In the genomic region with DNA sequence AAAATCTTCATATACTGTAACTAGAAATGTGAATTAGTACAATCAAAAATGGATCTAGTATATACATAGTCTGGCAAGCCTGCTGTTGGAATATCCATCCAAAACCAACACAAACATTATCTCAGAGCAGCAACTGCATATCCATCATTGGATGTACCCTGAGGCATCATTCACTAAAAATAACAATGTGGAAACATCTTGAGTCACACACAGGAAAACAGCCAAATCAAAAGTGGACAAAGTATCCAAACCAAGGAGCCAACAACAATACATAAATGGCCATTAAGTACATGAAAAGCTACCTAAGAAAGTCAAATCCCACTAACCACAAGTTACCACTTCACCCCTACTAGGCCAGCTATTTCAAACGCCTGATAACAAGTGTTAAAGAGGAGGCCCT, we compare ENCODE assay signal across 33 mouse cellular contexts. TPM values are rescaled to one million over a fixed set of nuclear protein-coding genes. Genes with fewer than 3 reads are reported as not detected.
DNase-seq lines count a peak whose midpoint lies in the region; ATAC-seq and TF ChIP-seq lines count a peak whose summit lies in the region.
"Had no signal": no experiment of that assay in that cellular context is flagged by ENCODE, and none has a peak within 500 bp of the region (broad histone marks: within the 10 kb centered on the region; RNA-seq: fewer than 3 reads in every experiment).

No protein-coding gene starts in this region.

- no peak overlapping the region for H3K4me3 ChIP-seq in heart, postnatal 0 days (ENCODE audit: low read depth, low read length)
- H3K4me3 ChIP-seq in midbrain, embryonic 13.5 days (replicated peaks) = no peak overlapping the region
- H3K4me3 ChIP-seq: embryonic facial prominence, embryonic 13.5 days; embryonic facial prominence, embryonic 15.5 days; erythroblast, embryonic 14.5 days; forebrain, embryonic 10.5 days; forebrain, embryonic 12.5 days had no signal

- no peak overlapping the region for H3K4me2 ChIP-seq in heart, postnatal 0 days (ENCODE audit: low read depth, low read length)
- H3K4me2 ChIP-seq in midbrain, embryonic 13.5 days (replicated peaks) = no peak overlapping the region
- H3K4me2 ChIP-seq: embryonic facial prominence, embryonic 13.5 days; embryonic facial prominence, embryonic 15.5 days; forebrain, embryonic 12.5 days had no signal

- no peak for TF ChIP-seq EP300 in heart, postnatal 0 days (IDR thresholded peaks at IDR 0.05; ENCODE audit: low read depth)

- WGBS in heart, postnatal 0 days = 11% methylated on average over 1 of the region's 1 CpGs
- 66% methylated on average over 1 of the region's 1 CpGs for WGBS in midbrain, embryonic 13.5 days

- no peaks in the 10 kb centered on the region for H3K9me3 ChIP-seq in heart, postnatal 0 days (replicated peaks; ENCODE audit: control insufficient read depth, low read length)
- no peaks in the 10 kb centered on the region for H3K9me3 ChIP-seq in midbrain, embryonic 13.5 days
- H3K9me3 ChIP-seq: embryonic facial prominence, embryonic 13.5 days; embryonic facial prominence, embryonic 15.5 days; forebrain, embryonic 10.5 days; forebrain, embryonic 12.5 days; G1E had no signal

- H3K36me3 ChIP-seq in heart, postnatal 0 days (replicated peaks; ENCODE audit: control insufficient read depth, insufficient read depth, low read length) = no peaks in the 10 kb centered on the region
- H3K36me3 ChIP-seq in midbrain, embryonic 13.5 days = no peaks in the 10 kb centered on the region
- H3K36me3 ChIP-seq: embryonic facial prominence, embryonic 13.5 days; embryonic facial prominence, embryonic 15.5 days; forebrain, embryonic 10.5 days; forebrain, embryonic 12.5 days; G1E had no signal

- H3K27me3 ChIP-seq in heart, postnatal 0 days (ENCODE audit: control insufficient read depth, insufficient read depth, low read length) = no peaks in the 10 kb centered on the region
- H3K27me3 ChIP-seq in midbrain, embryonic 13.5 days = no peaks in the 10 kb centered on the region
- H3K27me3 ChIP-seq: CH12.LX; embryonic facial prominence, embryonic 13.5 days; embryonic facial prominence, embryonic 15.5 days; forebrain, embryonic 12.5 days had no signal

- no peak for ATAC-seq in heart, postnatal 0 days (ENCODE audit: insufficient read depth, low read depth)
- no peak for ATAC-seq in midbrain, embryonic 13.5 days
- ATAC-seq: activated CD4-positive, CD25-positive, alpha-beta regulatory T cell, adult 4 months; CD4-positive, CD25-positive, alpha-beta regulatory T cell, adult 4 months; forebrain, embryonic 14.5 days; forebrain, embryonic 16.5 days; Patski had no signal

- no peak overlapping the region for H3K27ac ChIP-seq in heart, postnatal 0 days (ENCODE audit: low read depth)
- H3K27ac ChIP-seq in midbrain, embryonic 13.5 days = no peak overlapping the region
- H3K27ac ChIP-seq: embryonic facial prominence, embryonic 13.5 days; embryonic facial prominence, embryonic 15.5 days; forebrain, embryonic 10.5 days; forebrain, embryonic 12.5 days had no signal

- peak; percentile 9 for DNase-seq in heart, postnatal 0 days (ENCODE audit: low spot score)
- no peak for DNase-seq in heart, adult 11 months
- DNase-seq in 3T3-L1 (ENCODE audit: low read depth, low spot score) (peak; percentile 89), adipocyte (ENCODE audit: low spot score) (peak; percentile 51)
- DNase-seq in Muller cell, postnatal 12 days (ENCODE audit: inconsistent ontology term) = peak; percentile 2
- no peak for DNase-seq in frontal cortex, postnatal 14 days (ENCODE audit: low spot score in 2 of 2)
- DNase-seq: adrenal gland, adult 2 months; adrenal gland, postnatal 10 days; adrenal gland, postnatal 25 days; B cell, adult 2 months; cerebellum, adult 11 months; cerebellum, adult 18-20 months; cerebellum, adult 8-10 months; cerebellum, adult 9-11 months; cerebellum, postnatal 14 days; cerebellum, postnatal 36 days; embryo, embryonic 11 days had no signal

- TF ChIP-seq CTCF in heart, postnatal 0 days (IDR thresholded peaks at IDR 0.05; ENCODE audit: low read depth) = no peak

- peaks cover 14% of the 10 kb centered on the region; the same call in 1 of the 2 replicates for H3K4me1 ChIP-seq in heart, postnatal 0 days (ENCODE audit: control insufficient read depth, insufficient read depth)
- H3K4me1 ChIP-seq in midbrain, embryonic 13.5 days (replicated peaks) = no peaks in the 10 kb centered on the region
- H3K4me1 ChIP-seq: embryonic facial prominence, embryonic 13.5 days; embryonic facial prominence, embryonic 15.5 days; forebrain, embryonic 10.5 days; forebrain, embryonic 12.5 days had no signal

- H3K9ac ChIP-seq in heart, postnatal 0 days (replicated peaks; ENCODE audit: low read depth, low read length) = no peak overlapping the region
- H3K9ac ChIP-seq in midbrain, embryonic 13.5 days (replicated peaks) = no peak overlapping the region
- H3K9ac ChIP-seq: embryonic facial prominence, embryonic 13.5 days; embryonic facial prominence, embryonic 15.5 days; forebrain, embryonic 12.5 days had no signal

RNA-seq across cellular contexts. Expression of a gene that starts 49.4 kb away (rescaled TPM):
- total RNA-seq in heart, postnatal 0 days (2014; rRNA removed; ENCODE audit: low replicate concordance) = not detected in 2 replicates
- not detected in 2 replicates for polyA plus RNA-seq in heart, postnatal 0 days (2015; fragmentation: Nextera tagmentation; extraction: Ambion mirVana)
- 0.04 TPM in 1 of 2 replicates, not detected in the other for polyA plus RNA-seq in midbrain, embryonic 13.5 days (2015; fragmentation: Nextera tagmentation; extraction: Ambion mirVana)
- total RNA-seq: adrenal gland, adult 2 months; CH12.LX; common myeloid progenitor, adult 5-6 weeks had no signal
- polyA plus RNA-seq: activated CD4-positive, CD25-positive, alpha-beta regulatory T cell, adult 4 months; adrenal gland, adult 2 months; brain, embryonic 14.5 days; CD4-positive, CD25-positive, alpha-beta regulatory T cell, adult 4 months; embryonic facial prominence, embryonic 11.5 days; embryonic facial prominence, embryonic 13.5 days; embryonic facial prominence, embryonic 15.5 days; erythroblast, embryonic 14.5 days; forebrain, embryonic 10.5 days; forebrain, embryonic 12.5 days; forebrain, embryonic 14.5 days; forebrain, embryonic 16.5 days; G1E had no signal

RNA-seq across cellular contexts. Expression of a gene that starts 54.5 kb away (rescaled TPM):
- 16.7 and 34.2 TPM in 2 replicates for total RNA-seq in heart, postnatal 0 days (2014; rRNA removed; ENCODE audit: low replicate concordance)
- polyA plus RNA-seq in heart, postnatal 0 days (2015; fragmentation: Nextera tagmentation; extraction: Ambion mirVana) = 38.4 and 41.3 TPM in 2 replicates
- 123 and 145 TPM in 2 replicates for polyA plus RNA-seq in midbrain, embryonic 13.5 days (2015; fragmentation: Nextera tagmentation; extraction: Ambion mirVana)

Comparison
In these comparisons a context has a peak if more than half of its experiments do, and no peak if none do; other contexts are left out.
1. DNase-seq: peak in heart, postnatal 0 days (single experiment), 3T3-L1 (single experiment), Muller cell, postnatal 12 days (single experiment) and adipocyte (single experiment); none in heart, adult 11 months (single experiment) and frontal cortex, postnatal 14 days (0 of 2).